Comparison of ENCODE assay signal across 8 mouse cellular contexts in genomic region chr5:113163116-113163515, GRCm38 (mm10). TPM values are rescaled to one million over a fixed set of nuclear protein-coding genes. Genes with fewer than 3 reads are reported as not detected.
A peak's percentile ranks its signal among the peaks of the same experiment; 100 is the strongest.
DNase-seq lines count a peak whose midpoint lies in the region; ATAC-seq lines count a peak whose summit lies in the region.

No protein-coding gene starts in this region.

- H3K4me2 ChIP-seq in heart, embryonic 15.5 days, result peak overlapping the region; percentile 68

- H3K9me3 ChIP-seq in heart, embryonic 15.5 days (replicated peaks), result no peaks in the 10 kb centered on the region

- H3K27ac ChIP-seq in heart, embryonic 15.5 days, result no peak overlapping the region

- peak overlapping the region; percentile 45 for H3K9ac ChIP-seq in heart, embryonic 15.5 days

- H3K4me3 ChIP-seq in heart, embryonic 15.5 days, result peak overlapping the region; percentile 42

- no peak for DNase-seq in heart, postnatal 25 days (ENCODE audit: low spot score)
- DNase-seq in adrenal gland, adult 18-20 months (ENCODE audit: low spot score in 2 of 2), result peak; percentile 42 to 50
- DNase-seq in lung, postnatal 14 days, result peak; percentile 33
- DNase-seq in yolk sac, embryonic 10.5 days (ENCODE audit: low spot score), result peak; percentile 57
- DNase-seq in urinary bladder, postnatal 25 days (ENCODE audit: low spot score), result no peak
- DNase-seq in left cerebral cortex, postnatal 25 days (ENCODE audit: low spot score in 2 of 2), result no peak

- H3K4me1 ChIP-seq in heart, embryonic 15.5 days (replicated peaks), result peaks cover 65% of the 10 kb centered on the region

- whole genome bisulfite sequencing in heart, embryonic 15.5 days, result 2% methylated on average over 13 of the region's 13 CpGs

- H3K36me3 ChIP-seq in heart, embryonic 15.5 days, result no peaks in the 10 kb centered on the region

- no peaks in the 10 kb centered on the region for H3K27me3 ChIP-seq in heart, embryonic 15.5 days

- intact Hi-C loops in heart, postnatal 25 days (cut with DNase I), result no loop called here
- intact Hi-C loops in left cerebral cortex, postnatal 25 days (cut with DNase I), result no loop called here

- ATAC-seq in heart, embryonic 15.5 days (replicated peaks; ENCODE audit: insufficient number of reproducible peaks, insufficient read depth, low FRiP score, low read depth), result no peak
- peak; percentile 28 to 33; a peak in 2 of 4 replicates for ATAC-seq in hematopoietic stem cell, adult 5-6 weeks (replicated peaks in 1 of 2; ENCODE audit: insufficient read depth in 1 of 2, low FRiP score in 2 of 2, low TSS enrichment in 1 of 2, low read depth in 1 of 2, poor library complexity in 2 of 2, severe bottlenecking in 2 of 2)

RNA-seq across cellular contexts. Expression of gene 2900026A02Rik, which starts 57.9 kb away (rescaled TPM):
- polyA plus RNA-seq in heart, embryonic 15.5 days (2015; fragmentation: Nextera tagmentation; extraction: Ambion mirVana), result 14.1 and 17.4 TPM in 2 replicates
- 10 to 100 TPM; 21.3 to 26.1 TPM for total RNA-seq in heart, postnatal 25 days (2021)
- 10 to 100 TPM in 1 of 2 experiments, 1 to 10 TPM in 1; 8.8 to 12.1 TPM for total RNA-seq in adrenal gland, adult 18-20 months (2021)
- total RNA-seq in hematopoietic stem cell, adult 5-6 weeks (2017), result 9.7 and 10.8 TPM in 2 replicates
- 10 to 100 TPM; 39.0 to 44.7 TPM for total RNA-seq in left cerebral cortex, postnatal 25 days (2021)

Comparison
In these comparisons a context has a peak if more than half of its experiments do, and no peak if none do; other contexts are left out.
1. DNase-seq: peak in adrenal gland, adult 18-20 months (2 of 2), lung, postnatal 14 days (single experiment) and yolk sac, embryonic 10.5 days (single experiment); none in heart, postnatal 25 days (single experiment), urinary bladder, postnatal 25 days (single experiment) and left cerebral cortex, postnatal 25 days (0 of 2).